Mouse (Mus musculus) small intestine, adult 10 weeks (tissue): ENCODE data around the gene Cmc2. TPM values are rescaled to one million over a fixed set of nuclear protein-coding genes. Genes with fewer than 3 reads are reported as not detected.

Experiments used
- polyA plus RNA-seq: library from polyadenylated mRNA; stranded (reverse); fragments of 350-450 nt; fragmentation: Illumina TruSeq; extraction: RNeasy Lipid Tissue Mini Kit (QIAGEN cat#74804); gene quantifications from one replicate; pipeline ENCODE4 v1.2.3, GENCODE M21; 2014; ENCODE audit warnings: low replicate concordance

Gene Cmc2
- polyA plus RNA-seq: 3.8 TPM

GRCm38 (mm10) chr8:116921337-116922059 is at the start of gene Cmc2, which contains the start of gene Cenpn:
TSS of gene Cmc2 (minus strand) at chr8:116921455.
TSS of gene Cenpn (plus strand) at chr8:116921730.

GRCm38 (mm10) chr8:116943161-116943554 is 21.9 kb upstream of the Cmc2 start, which contains the start of gene Atmin:
TSS of gene Atmin (plus strand) at chr8:116943393.

Other genes starting within 250 kb of the Cmc2 start
- not detected for gene Cdyl2, start 188.5 kb downstream of the Cmc2 start, polyA plus RNA-seq
- gene Cenpn, start 275 bp upstream of the Cmc2 start, polyA plus RNA-seq: 3.0 TPM
- 5.2 TPM for gene Atmin, start 21.9 kb upstream of the Cmc2 start, polyA plus RNA-seq
- gene 1700030J22Rik, start 57.5 kb upstream of the Cmc2 start, polyA plus RNA-seq: 0.37 TPM
- gene Gcsh, start 72.1 kb upstream of the Cmc2 start, polyA plus RNA-seq: 77.7 TPM
- not detected for gene Pkd1l2, start 161.0 kb upstream of the Cmc2 start, polyA plus RNA-seq
- gene Bco1, start 174.4 kb upstream of the Cmc2 start, polyA plus RNA-seq: 0.74 TPM
- gene Gan, start 236.7 kb upstream of the Cmc2 start, polyA plus RNA-seq: 4.5 TPM